Mouse (Mus musculus) liver, embryonic 15.5 days (tissue): ENCODE results near the gene Gucd1. TPM values are rescaled to one million over a fixed set of nuclear protein-coding genes. Genes with fewer than 3 reads are reported as not detected.

Source experiments
- ATAC-seq: fragments of 200-750 bp; cut with Nextera tagmentation; 2 replicates; pipeline ENCODE4 v1.8.0; 2017; ENCODE audit warnings: moderate number of reproducible peaks, mild to moderate bottlenecking, moderate library complexity; ENCODE audit not compliant: insufficient read depth
- H3K27ac ChIP-seq: fragments of 300-500 bp; sonication (generic); replicated peaks from 2 replicates; pipeline ENCODE4 v1.5.1; 2015; ENCODE audit warnings: mild to moderate bottlenecking, inconsistent platforms
- H3K27me3 ChIP-seq: fragments of 300-500 bp; sonication (generic); 2 replicates; pipeline ENCODE4 v1.6.1; 2015; ENCODE audit warnings: mild to moderate bottlenecking, inconsistent platforms
- H3K36me3 ChIP-seq: fragments of 300-500 bp; sonication (generic); replicated peaks from 2 replicates; pipeline ENCODE4 v1.6.1; 2015; ENCODE audit warnings: moderate library complexity, mild to moderate bottlenecking, inconsistent platforms
- H3K4me1 ChIP-seq: fragments of 300-500 bp; sonication (generic); replicated peaks from 2 replicates; pipeline ENCODE4 v1.6.1; 2015; ENCODE audit warnings: inconsistent platforms
- H3K4me2 ChIP-seq: fragments of 300-500 bp; sonication (generic); 2 replicates; pipeline ENCODE4 v1.6.1; 2015; ENCODE audit warnings: moderate library complexity, mild to moderate bottlenecking, inconsistent platforms
- H3K4me3 ChIP-seq: fragments of 300-500 bp; sonication (generic); replicated peaks from 2 replicates; pipeline ENCODE4 v1.5.1; 2015; ENCODE audit warnings: mild to moderate bottlenecking, inconsistent platforms
- H3K9ac ChIP-seq: fragments of 300-500 bp; sonication (generic); 2 replicates; pipeline ENCODE4 v1.6.1; 2015; ENCODE audit warnings: moderate library complexity, mild to moderate bottlenecking, inconsistent platforms
- H3K9me3 ChIP-seq: fragments of 300-500 bp; sonication (generic); replicated peaks from 2 replicates; pipeline ENCODE4 v1.6.1; 2016; ENCODE audit warnings: inconsistent platforms
- WGBS: fragments of 180-500 bp; shearing (Covaris S2); methylation state at CpG from one replicate; pipeline ENCODE4 v1.1.7; 2015; ENCODE audit warnings: mixed read lengths; ENCODE audit not compliant: insufficient replicate concordance; 5-methylcytosine and 5-hydroxymethylcytosine counted together
- polyA plus RNA-seq: library from polyadenylated mRNA; unstranded; fragments of >200 nt; fragmentation: Nextera tagmentation; extraction: Ambion mirVana; gene quantifications from 2 replicates; pipeline ENCODE4 v1.2.1, GENCODE M21; 2015

Gene Gucd1
- polyA plus RNA-seq, 1 experiment from 2014 or later, result 62.1 TPM

GRCm38 (mm10) chr10:75322966-75323365 lies 194.8 kb downstream of the Gucd1 start:
- Histone ChIP-seq H3K36me3 (no peaks in the 10 kb centered on the region), H3K27ac (no peak overlapping the region), H3K4me2 (no peak overlapping the region), H3K4me3 (no peak overlapping the region), H3K9ac (no peak overlapping the region), H3K9me3 (no peaks in the 10 kb centered on the region), H3K27me3 (peaks cover 20% of the 10 kb centered on the region), H3K4me1 (peaks cover 15% of the 10 kb centered on the region; the same call in 1 of the 2 replicates)
- no peak for ATAC-seq
- 71% methylated on average over 6 of the region's 6 CpGs for WGBS

- no peak overlapping the region for H3K4me2 ChIP-seq
- WGBS, result 16% methylated on average over 4 of the region's 4 CpGs
- ATAC-seq, result no peak
These were observed 197.5 kb downstream of the Gucd1 start for GRCm38 (mm10) chr10:75320321-75320720.

DNA sequence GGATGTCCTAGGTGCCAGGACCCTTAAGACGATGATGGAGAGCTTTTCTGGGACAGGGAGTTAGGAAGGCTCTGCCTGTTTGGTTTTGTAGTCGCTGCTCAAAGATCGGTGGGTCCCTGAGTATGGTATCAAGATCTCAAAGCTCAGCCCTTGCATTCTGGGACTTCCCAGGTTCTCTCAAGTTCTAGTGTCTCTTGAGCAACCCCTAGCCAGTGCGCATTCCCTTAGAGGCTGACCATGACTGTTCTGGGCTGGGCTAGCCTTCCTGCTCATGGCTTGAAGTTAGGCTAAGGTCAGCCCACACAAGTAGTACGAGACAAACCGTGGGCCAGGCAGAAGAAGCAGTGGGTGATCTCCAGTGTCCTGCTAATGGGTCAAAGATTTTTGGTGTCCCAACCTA lies 199.6 kb downstream of the Gucd1 start:
- peak overlapping the region; percentile 70 for H3K4me2 ChIP-seq

More at GRCm38 (mm10) chr10:75320321-75320720, 197.5 kb downstream of the Gucd1 start:
- no peaks in the 10 kb centered on the region for H3K36me3 ChIP-seq
- peaks cover 18% of the 10 kb centered on the region; the same call in 1 of the 2 replicates for H3K4me1 ChIP-seq
- H3K27me3 ChIP-seq, result peaks cover 44% of the 10 kb centered on the region
- no peaks in the 10 kb centered on the region for H3K9me3 ChIP-seq
- no peak overlapping the region for H3K4me3 ChIP-seq
- H3K9ac ChIP-seq, result no peak overlapping the region
- no peak overlapping the region for H3K27ac ChIP-seq

DNA sequence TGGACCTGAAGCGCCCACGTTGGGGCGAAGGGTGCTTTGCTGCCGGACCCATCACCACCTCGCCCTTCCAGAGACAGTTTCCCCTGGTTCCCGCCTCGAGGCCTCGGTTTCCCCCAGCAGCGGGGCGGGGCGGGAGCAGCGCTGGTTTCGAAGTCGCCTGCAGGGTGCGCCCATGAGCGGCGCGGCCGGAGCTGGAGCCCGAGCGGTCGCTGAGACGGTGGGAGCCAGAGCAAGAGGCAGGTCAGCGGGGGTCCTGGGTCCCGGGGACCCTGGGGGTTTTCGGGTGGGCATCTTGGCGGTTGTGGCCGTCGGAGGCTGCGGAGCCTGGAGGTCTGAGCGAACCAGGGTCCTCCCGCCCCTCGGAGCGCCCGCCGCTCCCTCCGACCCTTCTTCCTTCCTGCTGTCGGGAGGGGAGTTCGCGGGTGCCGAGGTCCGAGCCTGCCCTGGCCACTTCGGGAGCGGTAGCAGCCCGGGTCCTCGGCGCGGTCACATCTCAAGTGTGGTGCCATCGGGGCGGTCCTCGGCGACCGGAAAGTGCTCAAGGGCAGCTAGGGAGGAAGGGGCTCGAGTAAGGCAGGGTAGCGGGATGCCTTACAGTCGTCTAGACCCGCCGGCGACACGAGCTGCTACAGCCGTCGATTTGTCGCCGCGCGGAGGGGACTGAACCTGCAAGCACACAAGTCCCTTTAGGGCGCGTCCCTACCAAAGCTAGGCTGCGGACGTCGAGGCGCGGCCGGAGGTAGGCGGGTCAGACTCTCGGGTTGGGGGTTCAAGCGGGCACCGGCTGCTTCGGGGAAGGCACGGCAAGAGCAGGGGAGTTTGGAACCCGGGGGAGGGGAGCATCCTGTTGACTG lies 200.6 kb downstream of the Gucd1 start:
- Histone ChIP-seq H3K9me3 (no peaks in the 10 kb centered on the region), H3K27ac (0 out of 2 replicates have a peak overlapping the region, but pooled peaks have one; percentile 29), H3K4me1 (peaks cover 40% of the 10 kb centered on the region), H3K36me3 (no peaks in the 10 kb centered on the region), H3K9ac (peak overlapping the region; percentile 37; the same call in 1 of the 2 replicates), H3K4me2 (peak overlapping the region; percentile 70), H3K4me3 (peak overlapping the region; percentile 55), H3K27me3 (peaks cover 44% of the 10 kb centered on the region)
- WGBS, result under 1% methylated on average over 81 of the region's 81 CpGs
- ATAC-seq, result peak; percentile 60

More for the DNA sequence above, 199.6 kb downstream of the Gucd1 start:
- Histone ChIP-seq H3K9me3 (no peaks in the 10 kb centered on the region), H3K36me3 (no peaks in the 10 kb centered on the region), H3K9ac (no peak overlapping the region), H3K27ac (no peak overlapping the region), H3K27me3 (peaks cover 44% of the 10 kb centered on the region), H3K4me3 (peak overlapping the region; percentile 55; the same call in 1 of the 2 replicates), H3K4me1 (peaks cover 34% of the 10 kb centered on the region)
- 60% methylated on average over 6 of the region's 6 CpGs for WGBS
- ATAC-seq, result no peak

DNA sequence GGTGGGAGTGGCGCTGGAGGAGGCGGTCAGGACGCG lies 201.1 kb downstream of the Gucd1 start, which contains the start of gene Adora2a:
Gene Adora2a (plus strand): TSS at position 6 of the 36 bp plus-strand sequence.
- Histone ChIP-seq H3K4me1 (peaks cover 40% of the 10 kb centered on the region), H3K27ac (0 out of 2 replicates have a peak within 1 kb of the TSS, but pooled peaks have one; percentile 29), H3K9ac (peak within 1 kb of the TSS; percentile 37; the same call in 1 of the 2 replicates), H3K27me3 (peaks cover 44% of the 10 kb centered on the region), H3K9me3 (no peaks in the 10 kb centered on the region), H3K4me2 (peak within 1 kb of the TSS; percentile 70), H3K4me3 (peak within 1 kb of the TSS; percentile 55), H3K36me3 (no peaks in the 10 kb centered on the region)
- no peak for ATAC-seq
- 0% methylated on average over 4 of the region's 4 CpGs for WGBS

DNA sequence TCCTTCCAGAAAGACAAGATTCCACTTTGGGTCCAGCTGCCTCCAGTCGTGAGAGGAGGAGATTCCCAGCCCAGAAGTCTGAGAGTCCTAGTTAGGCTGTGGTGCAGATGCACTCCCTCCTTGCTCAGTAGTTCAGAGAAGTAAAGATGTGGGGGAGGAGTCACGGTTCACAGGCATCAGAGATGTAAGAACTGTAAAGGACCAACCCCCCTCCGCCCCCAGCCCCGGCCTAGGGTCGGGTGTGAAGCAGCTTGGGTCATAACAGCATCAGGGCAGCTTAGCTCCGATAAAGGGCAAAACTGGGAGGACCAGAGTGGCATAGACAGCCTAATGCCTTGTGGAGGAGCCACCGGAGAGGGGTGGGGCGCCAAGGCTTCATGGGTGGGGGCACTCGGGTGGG lies 201.3 kb downstream of the Gucd1 start:
- Histone ChIP-seq H3K4me2 (peak overlapping the region; percentile 70), H3K9ac (no peak overlapping the region), H3K27ac (0 out of 2 replicates have a peak overlapping the region, but pooled peaks have one; percentile 29), H3K9me3 (no peaks in the 10 kb centered on the region), H3K27me3 (peaks cover 44% of the 10 kb centered on the region), H3K4me3 (peak overlapping the region; percentile 55), H3K36me3 (no peaks in the 10 kb centered on the region), H3K4me1 (peaks cover 40% of the 10 kb centered on the region)
- 12% methylated on average over 9 of the region's 9 CpGs for WGBS
- ATAC-seq, result no peak

DNA sequence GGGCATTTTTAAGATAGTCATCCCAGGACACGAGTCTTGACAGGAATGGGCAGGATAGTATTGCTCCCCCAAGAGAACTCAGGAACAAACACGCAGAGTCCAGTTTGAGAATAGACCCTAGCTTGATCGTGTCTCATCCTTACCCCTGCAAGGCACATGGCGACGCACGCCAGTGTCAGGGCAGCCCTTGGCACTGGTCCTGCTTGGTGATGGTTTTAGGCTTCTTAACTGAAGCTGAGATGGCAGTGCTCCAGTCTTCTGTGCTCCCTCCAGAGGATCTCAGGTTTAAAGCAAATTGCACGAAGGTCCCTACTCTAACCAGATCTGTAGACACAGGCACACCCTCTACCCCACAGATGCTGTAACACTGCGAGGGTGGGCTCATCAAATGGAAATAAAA lies 202.0 kb downstream of the Gucd1 start:
- 65% methylated on average over 8 of the region's 8 CpGs for WGBS

GRCm38 (mm10) chr10:75314190-75314980 lies 203.4 kb downstream of the Gucd1 start:
- Histone ChIP-seq H3K27ac (no peak overlapping the region), H3K27me3 (peaks cover 38% of the 10 kb centered on the region), H3K4me3 (no peak overlapping the region), H3K9ac (no peak overlapping the region), H3K9me3 (no peaks in the 10 kb centered on the region), H3K4me2 (no peak overlapping the region), H3K4me1 (peaks cover 40% of the 10 kb centered on the region), H3K36me3 (peaks cover 16% of the 10 kb centered on the region)
- 0 out of 2 replicates have a peak, but pooled peaks have one; percentile 16 for ATAC-seq
- 55% methylated on average over 6 of the region's 6 CpGs for WGBS

More for the DNA sequence above, 202.0 kb downstream of the Gucd1 start:
- Histone ChIP-seq H3K4me1 (peaks cover 40% of the 10 kb centered on the region), H3K4me2 (no peak overlapping the region), H3K27me3 (peaks cover 44% of the 10 kb centered on the region), H3K27ac (no peak overlapping the region), H3K4me3 (no peak overlapping the region), H3K9me3 (no peaks in the 10 kb centered on the region), H3K36me3 (peaks cover 3% of the 10 kb centered on the region; the same call in 1 of the 2 replicates), H3K9ac (no peak overlapping the region)
- ATAC-seq, result no peak

DNA sequence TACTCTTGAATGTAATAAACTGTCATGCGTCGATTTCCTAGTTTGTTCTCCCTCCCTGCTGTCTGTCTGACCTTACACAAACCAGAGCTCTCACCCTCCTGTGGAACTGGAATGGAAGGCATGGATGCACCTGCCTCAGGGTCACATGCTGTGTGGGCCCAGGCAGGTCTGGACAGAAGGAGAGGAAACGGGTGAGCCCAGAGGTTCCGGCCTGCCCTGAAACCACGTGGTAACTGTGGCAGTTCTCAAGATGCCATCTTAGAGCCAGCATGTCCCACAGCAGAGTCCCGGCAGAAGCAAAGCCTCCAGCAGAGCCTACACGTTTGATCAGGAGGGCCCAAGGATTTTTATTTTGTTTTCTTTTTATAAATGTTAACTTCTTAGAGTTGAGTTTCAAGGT lies 205.4 kb downstream of the Gucd1 start:
- H3K4me3 ChIP-seq, result no peak overlapping the region
- ATAC-seq, result no peak
- 45% methylated on average over 7 of the region's 7 CpGs for WGBS
- H3K9me3 ChIP-seq, result no peaks in the 10 kb centered on the region
- H3K27ac ChIP-seq, result no peak overlapping the region
- no peak overlapping the region for H3K4me2 ChIP-seq
- H3K36me3 ChIP-seq, result peaks cover 29% of the 10 kb centered on the region
- peaks cover 35% of the 10 kb centered on the region for H3K4me1 ChIP-seq
- peaks cover 18% of the 10 kb centered on the region for H3K27me3 ChIP-seq
- no peak overlapping the region for H3K9ac ChIP-seq

DNA sequence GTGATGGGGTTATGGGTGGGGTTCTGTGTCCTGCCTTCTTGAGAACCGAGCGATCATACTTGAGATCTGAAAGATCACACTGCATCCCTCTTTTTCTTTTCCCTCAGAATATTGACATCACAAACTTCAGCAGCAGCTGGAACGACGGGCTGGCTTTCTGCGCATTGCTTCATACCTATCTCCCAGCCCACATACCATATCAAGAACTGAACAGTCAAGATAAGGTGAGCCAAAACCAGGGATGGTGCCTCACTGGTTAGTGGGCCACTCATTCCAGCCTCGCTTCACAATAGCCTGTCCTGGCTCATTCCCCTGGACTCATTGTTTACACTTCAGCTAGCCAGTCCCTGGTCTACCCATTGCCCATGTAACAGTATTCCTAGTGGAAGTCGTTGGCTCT lies 210.6 kb downstream of the Gucd1 start:
- H3K27me3 ChIP-seq, result no peaks in the 10 kb centered on the region
- H3K9me3 ChIP-seq, result no peaks in the 10 kb centered on the region
- peaks cover 35% of the 10 kb centered on the region for H3K36me3 ChIP-seq
- no peak for ATAC-seq
- no peak overlapping the region for H3K27ac ChIP-seq
- no peak overlapping the region for H3K4me2 ChIP-seq
- H3K4me3 ChIP-seq, result no peak overlapping the region
- H3K9ac ChIP-seq, result no peak overlapping the region
- H3K4me1 ChIP-seq, result peaks cover 30% of the 10 kb centered on the region
- 35% methylated on average over 7 of the region's 7 CpGs for WGBS

- no peaks in the 10 kb centered on the region for H3K27me3 ChIP-seq
- no peak overlapping the region; the same call in 1 of the 2 replicates for H3K27ac ChIP-seq
- peaks cover 46% of the 10 kb centered on the region for H3K4me1 ChIP-seq
- ATAC-seq, result peak; percentile 45; the same call in 1 of the 2 replicates
- H3K36me3 ChIP-seq, result peaks cover 23% of the 10 kb centered on the region
- H3K9me3 ChIP-seq, result no peaks in the 10 kb centered on the region
- WGBS, result 17% methylated on average over 6 of the region's 6 CpGs
- H3K9ac ChIP-seq, result no peak overlapping the region
- no peak overlapping the region for H3K4me2 ChIP-seq
- no peak overlapping the region for H3K4me3 ChIP-seq
These were observed 213.4 kb downstream of the Gucd1 start for GRCm38 (mm10) chr10:75304413-75304812.
